In the genomic region with DNA sequence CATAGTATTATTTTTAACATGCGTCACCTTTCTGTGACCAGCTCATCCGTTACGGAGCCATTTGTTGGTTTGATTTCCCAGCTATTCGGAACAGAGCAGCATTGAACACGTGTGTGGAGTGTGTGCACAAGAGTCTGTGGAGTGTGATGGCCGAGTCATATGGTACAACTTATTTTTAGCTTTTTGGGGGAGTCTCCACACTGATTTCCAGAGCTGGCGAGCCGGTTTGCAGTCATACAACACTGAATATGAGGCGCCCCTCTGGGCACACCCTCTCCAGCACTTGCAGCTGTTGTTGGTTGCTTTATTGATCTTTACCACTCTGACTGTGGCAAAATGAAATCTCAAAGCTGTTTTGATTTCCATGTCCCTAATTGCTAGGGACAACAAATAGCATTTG, we compare ENCODE assay signal across 23 mouse cellular contexts.
DNase-seq lines count a peak whose midpoint lies in the region; ATAC-seq lines count a peak whose summit lies in the region.
"Had no signal": no experiment of that assay in that cellular context is flagged by ENCODE, and none has a peak within 500 bp of the region (broad histone marks: within the 10 kb centered on the region; RNA-seq: fewer than 3 reads in every experiment).

No protein-coding gene starts in this region.

- H3K4me3 ChIP-seq in embryonic facial prominence, embryonic 14.5 days (ENCODE audit: low read depth, low read length), result no peak overlapping the region
- H3K4me3 ChIP-seq in embryonic facial prominence, embryonic 10.5 days, result no peak overlapping the region
- no peak overlapping the region for H3K4me3 ChIP-seq in limb, embryonic 13.5 days
- no peak overlapping the region for H3K4me3 ChIP-seq in limb, embryonic 10.5 days
- H3K4me3 ChIP-seq: embryonic facial prominence, embryonic 15.5 days; forebrain, embryonic 12.5 days; heart, embryonic 13.5 days; hindbrain, embryonic 10.5 days; hindbrain, embryonic 13.5 days; intestine, embryonic 15.5 days had no signal

- H3K36me3 ChIP-seq in embryonic facial prominence, embryonic 14.5 days (ENCODE audit: control insufficient read depth, insufficient read depth, low read length), result no peaks in the 10 kb centered on the region
- no peaks in the 10 kb centered on the region for H3K36me3 ChIP-seq in embryonic facial prominence, embryonic 10.5 days (replicated peaks)
- H3K36me3 ChIP-seq in limb, embryonic 13.5 days, result no peaks in the 10 kb centered on the region
- H3K36me3 ChIP-seq in limb, embryonic 10.5 days, result no peaks in the 10 kb centered on the region
- H3K36me3 ChIP-seq: embryonic facial prominence, embryonic 15.5 days; forebrain, embryonic 12.5 days; heart, embryonic 13.5 days; hindbrain, embryonic 10.5 days; hindbrain, embryonic 13.5 days; intestine, embryonic 15.5 days had no signal

- DNase-seq in embryonic facial prominence, embryonic 14.5 days (ENCODE audit: low spot score), result peak; percentile 61
- no peak for DNase-seq in embryonic facial prominence, embryonic 10.5 days (ENCODE audit: low spot score)
- peak; percentile 76 for DNase-seq in heart, adult 11 months
- no peak for DNase-seq in heart, postnatal 14 days
- DNase-seq in limb, embryonic 10.5 days (ENCODE audit: low spot score), result no peak
- DNase-seq in kidney, postnatal 25 days, result no peak
- DNase-seq: adrenal gland, adult 8-10 months; adrenal gland, postnatal 25 days; cerebellum, adult 11-12 months; cerebellum, adult 8-10 months; cerebellum, postnatal 10 days; cerebellum, postnatal 36 days; embryo, embryonic 11 days; gastrocnemius, postnatal 25 days had no signal

- intact Hi-C loops in heart, postnatal 14 days (cut with DNase I), result no loop called here

- no peaks in the 10 kb centered on the region for H3K9me3 ChIP-seq in embryonic facial prominence, embryonic 14.5 days (ENCODE audit: control insufficient read depth, low read length)
- H3K9me3 ChIP-seq in embryonic facial prominence, embryonic 10.5 days, result no peaks in the 10 kb centered on the region
- no peaks in the 10 kb centered on the region for H3K9me3 ChIP-seq in limb, embryonic 13.5 days
- no peaks in the 10 kb centered on the region for H3K9me3 ChIP-seq in limb, embryonic 10.5 days (replicated peaks)
- H3K9me3 ChIP-seq: embryonic facial prominence, embryonic 15.5 days; forebrain, embryonic 12.5 days; heart, embryonic 13.5 days; hindbrain, embryonic 13.5 days; intestine, embryonic 15.5 days had no signal

- H3K27ac ChIP-seq in embryonic facial prominence, embryonic 14.5 days (replicated peaks; ENCODE audit: low read depth, low read length), result no peak overlapping the region
- H3K27ac ChIP-seq in embryonic facial prominence, embryonic 10.5 days (replicated peaks), result no peak overlapping the region
- no peak overlapping the region for H3K27ac ChIP-seq in limb, embryonic 13.5 days
- H3K27ac ChIP-seq in limb, embryonic 10.5 days, result no peak overlapping the region
- H3K27ac ChIP-seq: embryonic facial prominence, embryonic 15.5 days; forebrain, embryonic 12.5 days; heart, embryonic 13.5 days; hindbrain, embryonic 10.5 days; hindbrain, embryonic 13.5 days; intestine, embryonic 15.5 days had no signal

- no peak overlapping the region for H3K4me2 ChIP-seq in embryonic facial prominence, embryonic 14.5 days (ENCODE audit: low read depth, low read length)
- no peak overlapping the region for H3K4me2 ChIP-seq in limb, embryonic 13.5 days (replicated peaks)
- H3K4me2 ChIP-seq: embryonic facial prominence, embryonic 15.5 days; forebrain, embryonic 12.5 days; heart, embryonic 13.5 days; hindbrain, embryonic 13.5 days; intestine, embryonic 15.5 days had no signal

- no peak for ATAC-seq in embryonic facial prominence, embryonic 14.5 days (ENCODE audit: low read depth)
- ATAC-seq in limb, embryonic 13.5 days (ENCODE audit: low FRiP score, low read depth), result 0 out of 2 replicates have a peak, but pooled peaks have one; percentile 36
- ATAC-seq: activated CD4-positive, CD25-positive, alpha-beta regulatory T cell, adult 4 months; hindbrain, embryonic 16.5 days; intestine, embryonic 15.5 days had no signal

- no peaks in the 10 kb centered on the region for H3K27me3 ChIP-seq in embryonic facial prominence, embryonic 14.5 days (replicated peaks; ENCODE audit: control insufficient read depth, insufficient read depth, low read length)
- no peaks in the 10 kb centered on the region for H3K27me3 ChIP-seq in embryonic facial prominence, embryonic 10.5 days (replicated peaks; ENCODE audit: low read depth, poor library complexity, severe bottlenecking)
- no peaks in the 10 kb centered on the region for H3K27me3 ChIP-seq in limb, embryonic 13.5 days
- H3K27me3 ChIP-seq in limb, embryonic 10.5 days (ENCODE audit: low read depth, poor library complexity, severe bottlenecking), result no peaks in the 10 kb centered on the region
- H3K27me3 ChIP-seq: embryonic facial prominence, embryonic 15.5 days; forebrain, embryonic 12.5 days; heart, embryonic 13.5 days; hindbrain, embryonic 13.5 days; intestine, embryonic 15.5 days had no signal

- no peak overlapping the region for H3K9ac ChIP-seq in embryonic facial prominence, embryonic 14.5 days (ENCODE audit: low read depth, low read length)
- no peak overlapping the region for H3K9ac ChIP-seq in limb, embryonic 13.5 days
- H3K9ac ChIP-seq: embryonic facial prominence, embryonic 15.5 days; forebrain, embryonic 12.5 days; heart, embryonic 13.5 days; hindbrain, embryonic 13.5 days; intestine, embryonic 15.5 days had no signal

- WGBS in embryonic facial prominence, embryonic 14.5 days, result 63% methylated on average over 9 of the region's 9 CpGs
- 88% methylated on average over 9 of the region's 9 CpGs for WGBS in embryonic facial prominence, embryonic 10.5 days
- WGBS in limb, embryonic 13.5 days, result 68% methylated on average over 9 of the region's 9 CpGs
- 90% methylated on average over 9 of the region's 9 CpGs for WGBS in limb, embryonic 10.5 days

- H3K4me1 ChIP-seq in embryonic facial prominence, embryonic 14.5 days (ENCODE audit: control insufficient read depth, insufficient read depth, low read length), result peaks cover 6% of the 10 kb centered on the region
- H3K4me1 ChIP-seq in embryonic facial prominence, embryonic 10.5 days, result peaks cover 27% of the 10 kb centered on the region
- H3K4me1 ChIP-seq in limb, embryonic 13.5 days, result peaks cover 26% of the 10 kb centered on the region
- peaks cover 32% of the 10 kb centered on the region for H3K4me1 ChIP-seq in limb, embryonic 10.5 days

Comparison
In these comparisons a context has a peak if more than half of its experiments do, and no peak if none do; other contexts are left out.
1. DNase-seq: peak in embryonic facial prominence, embryonic 14.5 days (single experiment) and heart, adult 11 months (single experiment); none in embryonic facial prominence, embryonic 10.5 days (single experiment), heart, postnatal 14 days (0 of 2), limb, embryonic 10.5 days (single experiment) and kidney, postnatal 25 days (0 of 2).